Mouse (Mus musculus) MEL (cell line): ENCODE data around the gene Cela2a. TPM values are rescaled to one million over a fixed set of nuclear protein-coding genes. Genes with fewer than 3 reads are reported as not detected.
A peak's percentile ranks its signal among the peaks of the same experiment; 100 is the strongest.

Experiments used
- DNase-seq: peaks from one replicate; pipeline ENCODE4 v3.0.0; 2011; ENCODE audit warnings: low read depth, low spot score
- H3K27ac ChIP-seq: 2 replicates; pipeline ENCODE4 v1.5.1; 2012; ENCODE audit warnings: low read depth, mild to moderate bottlenecking, control low read depth, low read length, moderate library complexity; ENCODE audit not compliant: control insufficient read depth
- H3K27me3 ChIP-seq, 2 experiments: fragments of 150-350 bp in 1 of 2; sonication (generic) in 1 of 2; 2 replicates each; pipeline ENCODE4 v1.6.1; 2012; ENCODE audit warnings: low read length in 2 of 2, mild to moderate bottlenecking in 2 of 2, improper control_type of control experiment in 1 of 2, moderate library complexity in 1 of 2; ENCODE audit not compliant: insufficient read depth in 2 of 2, control insufficient read depth in 1 of 2
- H3K36me3 ChIP-seq, 2 experiments: 2 replicates each; pipeline ENCODE4 v1.6.1; 2012 to 2014; ENCODE audit warnings: low read length in 2 of 2, improper control_type of control experiment in 1 of 2, inconsistent platforms in 1 of 2, mild to moderate bottlenecking in 1 of 2; ENCODE audit not compliant: insufficient read depth in 2 of 2, control insufficient read depth in 1 of 2
- H3K4me1 ChIP-seq, 2 experiments: fragments of 150-350 bp in 1 of 2; sonication (generic) in 1 of 2; 2 replicates each; pipeline ENCODE4 v1.6.1; 2012; ENCODE audit warnings: low read length in 2 of 2, improper control_type of control experiment in 1 of 2, mild to moderate bottlenecking in 1 of 2; ENCODE audit not compliant: insufficient read depth in 2 of 2, control insufficient read depth in 1 of 2
- H3K4me3 ChIP-seq, 2 experiments: fragments of 150-350 bp in 1 of 2; sonication (generic) in 1 of 2; 2 replicates each; pipeline ENCODE4 v1.5.1; 2012; ENCODE audit warnings: low read depth in 2 of 2, low read length in 2 of 2, mild to moderate bottlenecking in 2 of 2, moderate library complexity in 2 of 2, control low read depth in 1 of 2, improper control_type of control experiment in 1 of 2; ENCODE audit not compliant: control insufficient read depth in 1 of 2, insufficient read depth in 1 of 2
- H3K79me2 ChIP-seq: 2 replicates; pipeline ENCODE4 v1.6.1; 2012; ENCODE audit warnings: mild to moderate bottlenecking, low read length, moderate library complexity; ENCODE audit not compliant: control insufficient read depth, poor library complexity, insufficient read depth
- H3K9ac ChIP-seq: 2 replicates; pipeline ENCODE4 v1.6.1; 2012; ENCODE audit warnings: low read depth, mild to moderate bottlenecking, control low read depth, low read length, moderate library complexity; ENCODE audit not compliant: control insufficient read depth, poor library complexity, severe bottlenecking
- H3K9me3 ChIP-seq: fragments of 150-350 bp; sonication (generic); replicated peaks from 2 replicates; pipeline ENCODE4 v1.6.1; 2012; ENCODE audit warnings: mild to moderate bottlenecking, low read length, improper control_type of control experiment, moderate library complexity; ENCODE audit not compliant: insufficient read depth
- BHLHE40 ChIP-seq: IDR thresholded peaks from 2 replicates; pipeline ENCODE4 v1.6.1; 2012; ENCODE audit warnings: low read depth, mild to moderate bottlenecking, inconsistent platforms, low read length, improper control_type of control experiment, borderline replicate concordance
- CHD1 ChIP-seq: IDR thresholded peaks from 2 replicates; pipeline ENCODE4 v1.6.1; 2012; ENCODE audit warnings: low read depth, mild to moderate bottlenecking, inconsistent platforms, low read length, improper control_type of control experiment
- CHD2 ChIP-seq: IDR thresholded peaks from 2 replicates; pipeline ENCODE4 v1.6.1; 2011; ENCODE audit warnings: low read length, improper control_type of control experiment
- CTCF ChIP-seq, 3 experiments: IDR thresholded peaks in 2 of 3; conservative IDR thresholded peaks in 1 of 3; 2 replicates each; pipeline ENCODE4 v1.5.1; 2011 to 2012; ENCODE audit warnings: low read length in 3 of 3, low read depth in 2 of 3, mild to moderate bottlenecking in 2 of 3, improper control_type of control experiment in 1 of 3, inconsistent platforms in 1 of 3, mixed read lengths in 1 of 3, moderate library complexity in 1 of 3; ENCODE audit not compliant: control insufficient read depth in 1 of 3, insufficient read depth in 1 of 3, poor library complexity in 1 of 3, severe bottlenecking in 1 of 3
- E2F4 ChIP-seq: IDR thresholded peaks from 2 replicates; pipeline ENCODE4 v1.6.1; 2011; ENCODE audit warnings: low read depth, low read length, improper control_type of control experiment, borderline replicate concordance
- ELF1 ChIP-seq: IDR thresholded peaks from 2 replicates; pipeline ENCODE4 v1.6.1; 2014; ENCODE audit warnings: low read depth, mild to moderate bottlenecking, inconsistent platforms, low read length, improper control_type of control experiment, moderate library complexity
- EP300 ChIP-seq, 2 experiments: IDR thresholded peaks; 2 replicates each; pipeline ENCODE4 v1.6.1; 2011; ENCODE audit warnings: improper control_type of control experiment in 2 of 2, low read length in 2 of 2, low read depth in 1 of 2, mild to moderate bottlenecking in 1 of 2
- ETS1 ChIP-seq: IDR thresholded peaks from 2 replicates; pipeline ENCODE4 v1.6.1; 2012; ENCODE audit warnings: low read depth, mild to moderate bottlenecking, inconsistent platforms, low read length, improper control_type of control experiment, moderate library complexity
- GATA1 ChIP-seq: IDR thresholded peaks from 2 replicates; pipeline ENCODE4 v1.6.1; 2011; ENCODE audit warnings: low read depth, low read length, improper control_type of control experiment
- HCFC1 ChIP-seq: IDR thresholded peaks from 2 replicates; pipeline ENCODE4 v1.6.1; 2012; ENCODE audit warnings: low read depth, mild to moderate bottlenecking, inconsistent platforms, low read length, improper control_type of control experiment, moderate library complexity
- MAFK ChIP-seq: IDR thresholded peaks from 2 replicates; pipeline ENCODE4 v1.6.1; 2011; ENCODE audit warnings: low read depth, mild to moderate bottlenecking, low read length, improper control_type of control experiment, borderline replicate concordance
- MAX ChIP-seq: IDR thresholded peaks from 2 replicates; pipeline ENCODE4 v1.6.1; 2011; ENCODE audit warnings: low read length, improper control_type of control experiment
- MAZ ChIP-seq: IDR thresholded peaks from 2 replicates; pipeline ENCODE4 v1.6.1; 2012; ENCODE audit warnings: low read depth, mild to moderate bottlenecking, inconsistent platforms, low read length, improper control_type of control experiment
- MEF2A ChIP-seq: IDR thresholded peaks from 2 replicates; pipeline ENCODE4 v1.6.1; 2014; ENCODE audit warnings: low read depth, mild to moderate bottlenecking, inconsistent platforms, low read length, improper control_type of control experiment; ENCODE audit not compliant: poor library complexity, insufficient replicate concordance, severe bottlenecking; ENCODE audit errors: extremely low read depth
- NELFE ChIP-seq: IDR thresholded peaks from 2 replicates; pipeline ENCODE4 v1.6.1; 2011; ENCODE audit warnings: low read depth, low read length, improper control_type of control experiment
- NRF1 ChIP-seq: IDR thresholded peaks from 2 replicates; pipeline ENCODE4 v1.6.1; 2014; ENCODE audit warnings: low read depth, mild to moderate bottlenecking, inconsistent platforms, low read length, improper control_type of control experiment, moderate library complexity; ENCODE audit not compliant: poor library complexity, insufficient read depth, severe bottlenecking
- POLR2A ChIP-seq, 2 experiments: IDR thresholded peaks; 2 replicates each; pipeline ENCODE4 v1.6.1; 2011 to 2012; ENCODE audit warnings: low read length in 2 of 2, mild to moderate bottlenecking in 2 of 2, control low read depth in 1 of 2, improper control_type of control experiment in 1 of 2, low read depth in 1 of 2, moderate library complexity in 1 of 2; ENCODE audit not compliant: control insufficient read depth in 1 of 2, insufficient read depth in 1 of 2, poor library complexity in 1 of 2
- POLR2AphosphoS5 ChIP-seq: IDR thresholded peaks from 2 replicates; pipeline ENCODE4 v1.6.1; 2012; ENCODE audit warnings: low read depth, borderline replicate concordance, mild to moderate bottlenecking, inconsistent platforms, low read length, moderate library complexity, mixed read lengths
- RAD21 ChIP-seq: IDR thresholded peaks from 2 replicates; pipeline ENCODE4 v1.6.1; 2011; ENCODE audit warnings: mild to moderate bottlenecking, low read depth, low read length, improper control_type of control experiment
- SIN3A ChIP-seq: IDR thresholded peaks from 2 replicates; pipeline ENCODE4 v1.6.1; 2012; ENCODE audit warnings: low read length, improper control_type of control experiment, inconsistent platforms
- SMC3 ChIP-seq: IDR thresholded peaks from 2 replicates; pipeline ENCODE4 v1.6.1; 2011; ENCODE audit warnings: low read depth, low read length, improper control_type of control experiment
- TAL1 ChIP-seq: IDR thresholded peaks from 2 replicates; pipeline ENCODE4 v1.6.1; 2012; ENCODE audit warnings: mild to moderate bottlenecking, inconsistent platforms, low read length, moderate library complexity, mixed read lengths
- TBP ChIP-seq: IDR thresholded peaks from 2 replicates; pipeline ENCODE4 v1.8.0; 2011; ENCODE audit warnings: low read depth, low read length, improper control_type of control experiment
- TCF12 ChIP-seq: IDR thresholded peaks from 2 replicates; pipeline ENCODE4 v1.6.1; 2014; ENCODE audit warnings: low read depth, mild to moderate bottlenecking, inconsistent platforms, low read length, improper control_type of control experiment, moderate library complexity
- USF1 ChIP-seq: IDR thresholded peaks from 2 replicates; pipeline ENCODE4 v1.6.1; 2014; ENCODE audit warnings: low read depth, mild to moderate bottlenecking, inconsistent platforms, low read length, improper control_type of control experiment, moderate library complexity
- USF2 ChIP-seq, 2 experiments: IDR thresholded peaks; 2 replicates each; pipeline ENCODE4 v1.6.1; 2011 to 2012; ENCODE audit warnings: improper control_type of control experiment in 2 of 2, low read length in 2 of 2, borderline replicate concordance in 1 of 2, inconsistent platforms in 1 of 2, low read depth in 1 of 2, mild to moderate bottlenecking in 1 of 2; ENCODE audit not compliant: insufficient read depth in 1 of 2
- ZC3H11A ChIP-seq: IDR thresholded peaks from 2 replicates; pipeline ENCODE4 v1.6.1; 2012; ENCODE audit warnings: low read depth, mild to moderate bottlenecking, inconsistent platforms, low read length, improper control_type of control experiment
- ZKSCAN1 ChIP-seq: IDR thresholded peaks from 2 replicates; pipeline ENCODE4 v1.6.1; 2012; ENCODE audit warnings: low read depth, mild to moderate bottlenecking, inconsistent platforms, low read length, improper control_type of control experiment, moderate library complexity
- ZMIZ1 ChIP-seq: IDR thresholded peaks from 2 replicates; pipeline ENCODE4 v1.6.1; 2012; ENCODE audit warnings: low read depth, mild to moderate bottlenecking, inconsistent platforms, low read length, improper control_type of control experiment, moderate library complexity
- polyA plus RNA-seq, 2 experiments: library from polyadenylated mRNA; stranded (reverse) in 1 of 2; unstranded in 1 of 2; fragments of >175 nt in 1 of 2; fragments of >200 nt in 1 of 2; gene quantifications; 2 replicates each; pipeline versions ENCODE4 v1.2.1 to v1.2.4; 2012; ENCODE audit warnings: low replicate concordance in 2 of 2, low read depth in 1 of 2; ENCODE audit not compliant: insufficient read length in 2 of 2, insufficient read depth in 1 of 2, missing spikeins in 1 of 2
- total RNA-seq: library from RNA; depleted of rRNA; stranded (reverse); fragments of 300-350 nt; gene quantifications from 2 replicates; pipeline ENCODE4 v1.2.3, GENCODE M21; 2012

The Cela2a gene
- total and polyA plus RNA-seq, 3 experiments = not detected

DNA sequence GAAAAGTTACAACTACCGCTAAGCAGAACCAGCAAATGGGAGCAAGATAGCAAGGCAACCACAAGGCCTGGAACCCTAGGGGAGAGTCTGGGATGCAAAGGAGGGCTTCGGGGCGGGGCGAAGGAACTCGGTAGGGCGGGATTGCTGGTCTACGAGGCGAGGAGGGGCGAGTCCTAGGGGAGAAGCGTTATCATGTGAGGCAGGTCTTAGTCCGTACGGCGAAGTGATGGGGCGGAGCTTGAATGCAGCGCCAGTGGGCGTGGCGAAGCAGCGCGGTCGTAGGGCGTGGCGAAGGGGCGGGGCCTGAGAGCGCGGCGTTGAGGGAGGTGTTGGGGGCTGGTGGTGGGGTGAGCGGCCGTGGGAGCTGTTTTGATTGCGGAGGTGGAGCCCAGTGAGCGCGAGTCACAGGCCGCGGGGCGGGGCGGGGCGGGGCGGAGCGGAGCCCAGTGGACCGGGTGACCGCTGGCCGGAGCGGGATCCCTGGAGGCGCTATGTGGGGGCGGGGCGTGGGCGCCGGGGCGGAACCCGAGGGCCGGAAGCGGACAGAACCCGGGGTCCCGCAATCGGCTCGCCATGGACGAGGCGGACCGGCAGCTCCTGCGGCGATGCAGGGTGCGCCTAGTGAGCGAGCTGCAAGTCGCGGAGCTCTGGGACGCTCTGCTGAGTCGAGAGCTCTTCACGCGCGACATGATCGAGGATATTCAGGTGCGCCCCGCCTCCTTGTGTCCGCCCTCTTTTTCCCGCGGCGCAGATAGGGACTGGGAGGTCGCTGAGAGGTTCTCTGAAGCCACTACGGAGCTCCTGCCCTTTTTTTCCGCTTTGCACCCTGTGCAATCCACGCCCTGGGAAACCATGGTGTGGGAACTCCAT, 32.4 kb downstream of the Cela2a start, which contains the start of gene Casp9 (continued):
- TF ChIP-seq NELFE = peak; percentile 58
- TF ChIP-seq MEF2A = no peak
- no peak for TF ChIP-seq ETS1
- no peak for TF ChIP-seq POLR2AphosphoS5
- TF ChIP-seq USF2 (IDR thresholded peaks at IDR 0.05; ENCODE audit: borderline replicate concordance in 1 of 2, insufficient read depth in 1 of 2, low read depth in 1 of 2, low read length in 2 of 2) = no peak
- no peak for TF ChIP-seq BHLHE40
- no peak for TF ChIP-seq MAFK
- no peak for TF ChIP-seq NRF1
- TF ChIP-seq RAD21 = no peak
- TF ChIP-seq E2F4 = peak; percentile 67; the same call in 1 of the 2 replicates
- TF ChIP-seq MAZ = no peak; the same call in 1 of the 2 replicates
- TF ChIP-seq CHD2 = no peak
- TF ChIP-seq GATA1 = no peak
- TF ChIP-seq ZC3H11A = no peak
- TF ChIP-seq TAL1 = no peak
- no peak for TF ChIP-seq CTCF (IDR thresholded peaks at IDR 0.05 in 2 of 3, conservative IDR thresholded peaks at IDR 0.05 in 1 of 3; ENCODE audit: control insufficient read depth in 1 of 3, insufficient read depth in 1 of 3, low read depth in 2 of 3, low read length in 3 of 3, poor library complexity in 1 of 3, severe bottlenecking in 1 of 3)
- peak; percentile 39 to 74; a peak in 3 of 4 replicates for TF ChIP-seq POLR2A (IDR thresholded peaks at IDR 0.05; ENCODE audit: control insufficient read depth in 1 of 2, insufficient read depth in 1 of 2, low read depth in 1 of 2, low read length in 2 of 2, poor library complexity in 1 of 2)

DNA sequence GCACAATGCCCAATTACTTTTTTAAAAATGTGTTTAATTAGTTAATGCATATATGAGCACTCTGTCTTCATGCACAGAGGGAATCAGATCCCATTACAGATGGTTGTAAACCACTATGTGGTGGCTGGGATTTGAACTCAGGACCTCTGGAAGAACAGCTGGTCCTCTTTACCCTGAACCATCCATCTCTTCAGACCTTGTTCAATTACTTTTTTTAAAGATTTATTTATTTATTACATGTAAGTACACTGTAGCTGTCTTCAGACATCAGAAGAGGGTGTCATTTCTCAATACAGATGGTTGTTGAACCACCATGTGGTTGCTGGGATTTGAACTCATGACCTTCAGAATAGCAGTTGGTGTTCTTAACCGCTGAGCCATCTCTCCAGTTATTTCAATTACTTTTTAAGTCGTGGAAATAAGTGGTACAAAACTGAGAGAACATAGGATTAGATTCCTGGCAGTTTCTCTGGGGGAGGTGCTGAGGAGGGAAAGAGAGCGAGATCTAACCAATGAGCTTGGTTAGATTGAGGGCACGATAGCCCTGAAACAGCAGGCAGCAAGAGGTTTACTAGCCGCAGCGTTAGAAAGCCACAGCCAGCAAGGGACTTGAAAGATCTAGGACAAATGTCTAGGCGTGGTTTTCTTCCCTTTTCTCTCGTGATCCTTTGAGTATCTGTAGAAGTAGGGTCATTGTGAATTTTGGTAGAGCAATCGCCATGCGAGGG, 33.2 kb downstream of the Cela2a start:
- H3K4me3 ChIP-seq = peak overlapping the region; percentile 62 to 76
- H3K9ac ChIP-seq = peak overlapping the region; percentile 63
- H3K4me1 ChIP-seq = peaks cover 6 to 8% of the 10 kb centered on the region in 2 experiments
- H3K27me3 ChIP-seq = no peaks in the 10 kb centered on the region
- DNase-seq = peak; percentile 90
- H3K79me2 ChIP-seq = peaks cover 2% of the 10 kb centered on the region; the same call in 1 of the 2 replicates
- H3K36me3 ChIP-seq = peaks cover 0 to 6% of the 10 kb centered on the region in 2 experiments; a peak in 2 of 4 replicates
- H3K27ac ChIP-seq = peak overlapping the region; percentile 88
- H3K9me3 ChIP-seq = no peaks in the 10 kb centered on the region
- no peak for TF ChIP-seq CHD2
- TF ChIP-seq CHD1 = no peak
- TF ChIP-seq TAL1 = no peak
- TF ChIP-seq RAD21 = no peak
- TF ChIP-seq MEF2A = no peak
- peak; percentile 59 for TF ChIP-seq HCFC1
- no peak for TF ChIP-seq CTCF (IDR thresholded peaks at IDR 0.05 in 2 of 3, conservative IDR thresholded peaks at IDR 0.05 in 1 of 3; ENCODE audit: control insufficient read depth in 1 of 3, insufficient read depth in 1 of 3, low read depth in 2 of 3, low read length in 3 of 3, poor library complexity in 1 of 3, severe bottlenecking in 1 of 3)
- peak; percentile 92 for TF ChIP-seq TBP
- peak; percentile 74 for TF ChIP-seq SIN3A
- no peak for TF ChIP-seq POLR2AphosphoS5
- TF ChIP-seq TCF12 = no peak
- TF ChIP-seq GATA1 = peak; percentile 79
- TF ChIP-seq ZC3H11A = no peak
- no peak for TF ChIP-seq MAZ
- no peak for TF ChIP-seq ELF1
- TF ChIP-seq USF2 (IDR thresholded peaks at IDR 0.05; ENCODE audit: borderline replicate concordance in 1 of 2, insufficient read depth in 1 of 2, low read depth in 1 of 2, low read length in 2 of 2) = no peak
- TF ChIP-seq ZKSCAN1 = no peak
- TF ChIP-seq USF1 = 0 out of 2 replicates have a peak, but pooled peaks have one; percentile 4
- TF ChIP-seq MAX = 0 out of 2 replicates have a peak, but pooled peaks have one; percentile 14
- TF ChIP-seq NELFE = peak; percentile 57
- TF ChIP-seq NRF1 = no peak
- TF ChIP-seq SMC3 = no peak
- TF ChIP-seq EP300 (IDR thresholded peaks at IDR 0.05; ENCODE audit: low read depth in 1 of 2, low read length in 2 of 2) = peak in 1 of 2 experiments; percentile 32; a peak in 3 of 4 replicates
- peak; percentile 99 for TF ChIP-seq ZMIZ1
